Mouse (Mus musculus) heart, adult 8-10 months (tissue): ENCODE data around the gene Sap25. TPM values are rescaled to one million over a fixed set of nuclear protein-coding genes. Genes with fewer than 3 reads are reported as not detected.

ENCODE experiments used
- DNase-seq: peaks from one replicate; pipeline ENCODE4 v3.0.0; 2022; ENCODE audit warnings: low spot score
- total RNA-seq, 4 experiments: library from RNA; stranded (reverse); gene quantifications; 2 replicates each; pipeline ENCODE4 v1.2.4; 2022

Sap25 gene
- total RNA-seq, 4 experiments from 2014 or later = 1.6 to 4.0 (median 2.8) TPM

DNA sequence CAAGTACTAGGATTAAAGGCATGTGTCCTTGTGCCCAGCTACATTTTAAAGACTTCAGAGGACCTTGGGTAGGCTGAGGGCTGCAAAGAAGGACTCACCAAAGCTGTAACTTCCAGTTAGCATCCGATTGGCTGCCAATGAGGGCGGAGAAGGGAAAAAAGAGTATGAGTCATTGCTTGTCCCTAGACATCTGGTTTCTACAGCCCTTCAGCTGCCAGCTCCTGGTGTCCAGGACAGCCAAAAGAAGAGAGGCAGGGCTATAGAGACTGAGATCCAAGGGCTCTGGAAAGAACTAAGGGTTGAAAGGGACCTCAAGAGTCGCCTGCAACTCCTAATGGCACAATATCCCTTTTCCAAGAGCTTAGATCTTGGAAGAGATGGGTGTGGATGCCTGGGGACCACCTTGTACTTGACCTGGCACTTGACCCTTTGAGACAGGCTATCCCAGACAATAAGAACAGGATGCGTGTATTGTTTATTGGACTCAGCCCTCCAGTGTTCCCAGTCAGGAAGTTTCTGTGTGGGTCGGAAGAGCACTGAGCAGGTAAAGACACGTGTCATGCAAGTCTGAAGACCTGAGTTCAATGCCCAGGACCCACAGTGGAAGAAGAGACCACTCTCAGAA is 19.0 kb downstream of the Sap25 start:
- DNase-seq = peak; percentile 89

DNA sequence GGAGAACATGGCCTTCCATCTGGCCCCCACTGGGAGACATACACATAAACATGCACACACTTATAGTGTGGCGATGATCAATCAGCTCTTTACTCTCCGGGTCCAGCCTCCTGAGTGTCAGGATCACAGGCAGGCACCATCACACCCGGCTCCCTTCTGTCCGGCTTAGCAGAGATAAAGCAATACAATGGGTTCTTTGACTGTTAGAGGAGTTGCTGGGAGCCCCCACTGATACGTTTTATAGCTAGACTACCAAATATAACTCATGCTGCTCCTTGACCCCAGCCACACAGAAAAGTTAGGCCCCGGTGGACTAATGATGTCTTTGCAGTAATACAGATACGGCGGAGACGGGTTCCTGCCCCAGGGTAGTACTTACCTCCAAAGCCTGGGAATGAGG is 21.9 kb downstream of the Sap25 start:
- DNase-seq = no peak

- DNase-seq = peak; percentile 65
Observed at GRCm38 (mm10) chr5:137668971-137669370, 27.8 kb downstream of the Sap25 start.

- no peak for DNase-seq
Observed at GRCm38 (mm10) chr5:137670240-137670639, 29.1 kb downstream of the Sap25 start.

DNA sequence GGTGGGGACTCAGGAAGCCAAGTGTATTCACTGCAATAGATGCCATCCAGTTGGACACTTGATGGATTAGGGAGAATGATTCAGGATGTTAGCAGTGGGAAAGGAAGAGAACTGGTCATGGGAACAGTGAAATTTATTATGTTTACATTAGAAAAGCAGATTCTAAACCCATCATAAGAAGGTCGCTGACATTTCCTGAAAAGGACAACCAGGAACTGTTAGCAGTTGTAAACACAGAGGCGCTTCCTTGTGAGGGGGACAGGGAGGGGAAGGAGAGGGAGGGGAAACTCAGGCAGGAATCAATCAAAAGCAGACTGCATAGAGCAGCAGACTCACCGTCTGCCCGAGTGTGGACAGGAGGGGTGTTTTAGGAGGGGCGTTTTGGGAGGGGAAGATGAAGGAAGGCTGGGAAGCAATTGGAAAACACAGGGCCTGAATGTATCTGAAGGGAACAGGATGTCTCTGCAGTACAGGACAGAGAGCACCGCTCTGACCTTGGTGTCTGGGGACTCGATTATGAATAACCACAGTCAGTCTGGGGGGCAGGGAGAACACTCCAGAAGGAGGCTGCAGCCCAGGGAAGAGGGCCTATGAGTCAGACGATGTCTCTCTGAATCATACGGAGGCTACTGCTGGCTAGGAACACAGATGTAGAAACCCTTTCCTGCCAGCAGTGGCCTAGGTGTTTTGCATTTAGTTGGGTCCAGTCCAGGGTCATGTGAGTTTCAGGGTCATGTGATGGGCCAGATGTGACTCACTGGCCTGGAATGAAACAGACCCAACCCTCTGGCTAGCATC is 30.5 kb downstream of the Sap25 start:
- peak; percentile 91 for DNase-seq

DNA sequence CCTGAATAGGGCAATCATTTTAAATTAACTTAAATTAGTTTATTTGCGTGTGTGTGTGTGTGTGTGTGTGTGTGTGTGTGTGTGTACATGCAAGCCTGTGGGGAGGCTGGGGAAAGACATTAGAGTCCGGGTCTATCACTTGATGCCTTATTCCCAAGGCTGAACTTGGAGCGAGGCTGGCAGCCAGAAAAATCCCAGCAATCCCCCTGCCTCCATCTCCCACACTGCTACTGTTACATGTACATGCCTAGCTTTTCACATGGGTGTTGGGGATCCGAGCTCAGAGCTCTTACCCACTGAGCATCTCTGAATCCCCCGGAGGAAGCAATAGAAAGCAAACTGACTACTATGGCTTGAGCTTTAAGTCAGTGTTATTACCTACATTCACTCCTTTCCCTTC is 31.2 kb downstream of the Sap25 start:
- no peak for DNase-seq

- DNase-seq = no peak
Observed at GRCm38 (mm10) chr5:137673015-137673414, 31.9 kb downstream of the Sap25 start.

DNA sequence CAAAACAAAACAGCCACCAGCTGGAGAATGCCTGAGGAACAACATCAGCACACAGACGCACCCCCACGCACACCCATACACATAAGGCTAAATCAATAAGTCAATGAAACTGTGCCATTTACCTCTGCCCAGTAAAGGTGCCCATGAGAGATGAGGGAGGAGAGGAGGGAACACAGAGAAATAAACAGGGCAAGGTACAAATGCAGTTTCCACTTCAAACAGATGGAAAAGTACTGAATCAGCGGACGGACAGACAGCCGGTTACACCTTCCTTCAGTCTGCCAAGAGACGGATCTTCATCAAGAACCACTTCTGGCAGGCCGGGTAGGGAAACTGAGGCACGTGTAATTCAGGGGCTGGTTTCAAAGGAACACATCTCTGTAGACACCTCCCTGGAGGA is 33.7 kb downstream of the Sap25 start:
- DNase-seq = no peak

DNA sequence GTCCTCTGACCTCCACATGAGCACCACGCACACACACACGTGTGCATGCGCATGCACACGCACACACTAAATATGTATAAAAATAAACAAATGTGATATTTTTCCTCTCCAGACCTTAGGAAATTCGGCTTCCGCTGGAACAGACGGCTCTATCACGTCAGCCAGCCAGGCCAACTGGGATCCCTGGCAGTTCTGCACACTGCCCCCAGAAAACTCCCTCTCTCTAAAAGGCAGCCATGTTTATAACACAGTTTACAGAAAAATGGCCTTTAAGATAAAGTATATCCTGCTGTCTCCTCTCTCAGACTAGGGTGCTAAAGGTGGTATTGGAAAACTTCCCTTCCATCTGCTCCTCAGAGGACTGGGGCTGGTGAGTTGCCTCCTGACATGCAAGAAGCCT is 36.7 kb downstream of the Sap25 start:
- DNase-seq = no peak

DNA sequence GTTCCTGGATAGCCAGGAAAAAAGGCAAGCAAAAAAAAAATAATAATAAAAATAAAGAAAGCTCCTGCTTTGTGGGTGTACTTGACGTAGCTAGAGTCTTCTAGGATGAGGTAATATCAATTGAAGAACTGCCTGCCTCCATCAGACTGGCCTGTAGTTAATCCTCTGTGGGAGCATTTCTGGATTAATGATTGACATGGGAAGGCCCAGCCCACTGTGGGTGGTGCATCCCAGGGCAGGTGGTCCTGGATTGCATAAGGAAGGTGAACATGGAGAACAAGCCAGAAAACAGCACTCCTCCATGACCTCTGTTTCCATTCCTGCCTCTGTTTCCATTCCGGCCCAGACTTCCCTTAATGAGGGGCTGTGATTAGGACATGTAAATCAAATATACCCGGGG is 37.6 kb downstream of the Sap25 start:
- no peak for DNase-seq

DNA sequence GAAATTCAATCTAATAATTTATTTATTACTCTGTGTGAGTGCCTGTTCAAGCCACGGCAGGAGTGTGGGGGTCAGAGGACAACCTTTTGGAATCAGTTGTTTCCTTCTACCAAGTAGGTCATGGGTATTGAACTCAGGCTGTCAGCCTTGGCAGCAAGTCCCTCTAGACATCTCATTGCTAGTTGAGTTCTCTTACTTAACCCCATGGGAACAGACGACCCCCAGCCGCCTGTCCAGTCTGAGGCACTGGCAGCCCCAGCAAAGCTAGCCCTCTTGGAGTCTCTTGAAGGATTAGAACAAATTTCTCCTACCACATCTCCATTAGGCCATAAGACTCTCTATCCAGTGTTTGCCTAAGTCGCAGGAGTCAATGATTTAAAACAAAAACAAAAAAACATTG is 38.6 kb downstream of the Sap25 start:
- no peak for DNase-seq

- no peak for DNase-seq
Observed at GRCm38 (mm10) chr5:137682526-137682925, 41.4 kb downstream of the Sap25 start.

DNA sequence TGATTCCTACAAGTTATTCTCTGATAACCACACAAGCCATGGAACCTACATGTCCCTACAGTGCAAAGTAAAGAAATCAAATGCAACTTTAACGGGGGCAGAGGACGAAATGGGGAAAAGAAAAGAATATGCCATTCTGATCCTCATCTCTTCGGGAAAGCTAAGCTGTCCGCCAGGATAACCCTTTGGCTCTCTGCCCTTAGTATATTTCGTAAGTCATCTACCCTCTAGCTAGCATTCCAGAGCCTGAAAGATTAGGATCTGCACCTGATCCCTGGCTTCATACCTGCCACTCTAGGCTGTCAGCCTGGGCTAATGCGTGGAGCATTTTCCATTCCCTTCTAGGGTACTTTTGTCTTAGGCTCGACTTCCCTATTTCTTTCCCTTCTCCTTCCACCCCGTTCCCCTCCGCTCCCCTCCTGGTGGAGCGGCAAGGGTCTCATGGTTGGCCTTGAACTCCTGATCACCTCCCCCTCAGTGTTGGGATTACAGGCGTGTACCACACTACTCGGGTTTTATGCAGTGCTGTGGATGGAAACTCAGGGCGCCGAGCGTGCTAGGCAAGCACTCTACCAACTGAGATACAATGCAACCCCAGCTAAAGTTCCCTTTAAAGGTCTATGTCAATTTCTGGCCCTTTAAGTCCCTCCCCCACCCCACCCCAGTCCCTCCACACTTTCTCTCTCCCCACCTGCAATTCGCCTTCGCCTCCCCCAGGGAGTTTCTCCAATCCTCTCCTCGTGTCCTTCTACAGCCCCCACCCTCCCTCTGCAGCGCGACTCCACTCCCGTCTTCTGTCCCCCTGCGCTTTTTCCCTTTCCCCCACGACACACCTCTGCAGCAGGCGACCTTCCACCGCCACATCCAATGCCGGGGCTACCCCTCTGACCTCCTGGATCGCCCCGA is 42.5 kb downstream of the Sap25 start:
- DNase-seq = no peak

DNA sequence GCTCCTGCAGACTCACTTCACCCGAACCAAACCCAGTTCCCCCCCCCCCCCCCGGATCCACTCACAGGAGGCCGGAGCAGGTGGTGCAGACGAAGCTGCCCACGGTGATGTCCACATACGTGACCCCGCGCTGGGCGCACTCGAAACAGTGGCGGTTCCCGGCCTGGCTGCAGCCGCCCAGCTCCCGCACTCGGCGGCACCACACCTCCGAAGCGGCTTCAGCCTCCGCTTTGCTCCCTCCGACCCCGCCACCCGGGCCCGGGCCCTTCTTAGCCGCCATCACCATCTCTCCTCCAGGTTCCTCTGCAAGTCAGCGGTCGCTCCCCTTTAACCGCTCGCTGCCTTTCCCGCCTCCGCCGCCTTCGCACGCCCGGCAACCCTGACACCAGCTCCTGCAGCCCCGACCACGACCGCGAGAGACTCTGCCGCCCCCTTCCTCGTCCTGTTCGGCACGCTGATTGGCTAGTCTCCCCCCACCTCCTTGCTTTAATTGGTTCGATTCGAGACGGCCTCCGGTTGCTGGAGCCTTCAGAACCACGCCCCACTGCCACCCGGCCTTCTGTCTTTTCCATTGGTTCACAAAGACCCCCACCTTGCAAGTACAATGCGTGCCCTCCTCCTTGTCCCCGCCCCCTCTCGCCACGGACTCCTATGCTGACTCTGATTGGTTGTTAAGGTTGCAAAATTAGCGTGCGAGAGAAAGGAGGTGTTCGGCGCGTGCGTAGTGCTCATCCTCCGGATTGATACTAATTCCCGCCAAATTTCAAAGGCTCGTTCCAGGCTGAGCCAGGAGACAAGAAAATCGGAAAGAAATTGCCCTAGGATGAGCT is 43.4 kb downstream of the Sap25 start, which contains the start of gene Agfg2:
Agfg2 (minus strand) TSS at position 433 of the 830 bp plus-strand sequence.
- DNase-seq = peak; percentile 98

- no peak for DNase-seq
Observed at GRCm38 (mm10) chr5:137685653-137686052, 44.5 kb downstream of the Sap25 start.

DNA sequence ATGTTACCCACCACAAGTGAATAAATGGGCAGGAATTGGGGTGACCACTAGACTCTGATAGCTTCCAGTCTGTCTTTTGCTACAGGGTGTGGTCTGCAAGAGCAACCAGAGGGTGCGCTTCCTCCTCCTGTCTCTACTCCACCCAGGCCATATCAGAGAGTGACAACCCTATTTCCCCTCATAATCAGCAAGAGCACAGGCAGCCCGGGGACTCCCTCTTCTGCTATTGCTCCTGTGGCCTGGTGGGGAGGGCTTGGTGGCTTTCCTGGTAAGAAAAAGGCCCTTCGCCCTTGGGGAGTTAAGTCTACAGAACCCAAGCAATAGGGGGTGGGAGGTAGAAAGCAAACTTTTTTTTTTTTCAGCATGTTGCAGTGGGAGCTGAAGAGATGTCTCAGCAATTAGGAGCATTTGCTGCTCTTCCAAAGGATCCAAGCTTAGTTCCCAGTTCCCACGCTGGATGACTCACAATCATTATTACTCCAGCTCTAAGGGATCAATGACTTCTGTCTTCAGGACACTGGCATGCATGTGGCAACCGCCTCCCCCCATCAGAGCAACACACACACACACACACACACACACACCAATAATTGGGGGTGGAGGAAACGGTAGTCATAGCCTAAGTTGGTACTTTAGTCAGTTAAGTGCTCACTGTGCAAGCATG is 45.1 kb downstream of the Sap25 start:
- no peak for DNase-seq

DNA sequence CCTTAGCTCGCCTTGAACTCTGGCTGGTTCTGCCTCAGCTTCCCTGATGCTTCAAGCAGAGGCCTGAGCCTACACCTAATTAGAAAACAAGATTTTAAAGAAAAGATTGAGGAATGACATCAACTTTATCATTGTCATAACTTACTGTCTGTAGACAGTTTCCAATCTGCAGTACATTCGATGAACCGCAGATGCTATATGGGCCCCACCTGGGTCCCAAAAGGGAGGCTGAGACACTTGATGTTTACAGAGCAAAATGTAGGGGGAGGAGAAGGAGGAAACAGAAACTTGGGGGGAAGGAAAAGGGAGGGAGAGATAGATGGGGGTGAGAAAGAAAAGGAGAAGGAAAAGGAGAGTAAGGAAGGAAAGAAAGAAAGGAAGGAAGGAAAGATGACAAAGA is 48.8 kb downstream of the Sap25 start:
- no peak for DNase-seq

DNA sequence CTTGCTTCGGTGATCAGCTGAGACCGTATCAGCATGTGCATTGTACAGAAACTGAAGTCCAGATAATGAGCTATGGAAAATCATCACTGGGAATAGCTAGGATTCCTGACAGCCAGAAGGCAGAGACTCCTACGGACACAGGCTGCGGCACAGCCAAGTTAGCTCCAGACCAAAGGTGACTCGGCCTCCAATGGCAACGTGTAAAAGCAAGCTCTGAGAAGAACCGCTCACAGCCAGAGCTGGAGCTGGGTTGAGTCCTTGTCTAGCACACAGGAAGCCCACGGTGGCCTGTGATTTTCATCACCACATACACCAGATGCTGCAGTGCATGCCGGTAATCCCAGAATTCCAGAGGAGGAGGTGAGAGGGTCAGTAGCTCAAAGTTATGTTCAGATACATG is 49.4 kb downstream of the Sap25 start:
- DNase-seq = no peak

GRCm38 (mm10) chr5:137691881-137692280 is 50.7 kb downstream of the Sap25 start:
- no peak for DNase-seq
